Mouse (Mus musculus) CH12.LX (cell line): ENCODE results near the gene Sh3tc1.

Experiments
- CTCF ChIP-seq, 2 experiments: IDR thresholded peaks in 1 of 2; conservative IDR thresholded peaks in 1 of 2; 2 replicates each; pipeline ENCODE4 v1.5.1; 2011 to 2012; ENCODE audit warnings: low read depth in 2 of 2, low read length in 2 of 2, improper control_type of control experiment in 1 of 2, inconsistent platforms in 1 of 2, mild to moderate bottlenecking in 1 of 2, moderate library complexity in 1 of 2
- MEF2A ChIP-seq: IDR thresholded peaks from 2 replicates; pipeline ENCODE4 v1.6.1; 2014; ENCODE audit warnings: low read depth, mild to moderate bottlenecking, inconsistent platforms, low read length, improper control_type of control experiment, borderline replicate concordance
- MYC ChIP-seq: IDR thresholded peaks from 2 replicates; pipeline ENCODE4 v1.6.1; 2011; ENCODE audit warnings: low read depth, mild to moderate bottlenecking, improper control_type of control experiment, low read length
- NELFE ChIP-seq: IDR thresholded peaks from 2 replicates; pipeline ENCODE4 v1.6.1; 2011; ENCODE audit warnings: low read depth, low read length, improper control_type of control experiment
- POLR2A ChIP-seq: IDR thresholded peaks from 2 replicates; pipeline ENCODE4 v1.6.1; 2011; ENCODE audit warnings: low read depth, mild to moderate bottlenecking, improper control_type of control experiment, low read length
- USF1 ChIP-seq: IDR thresholded peaks from 2 replicates; pipeline ENCODE4 v1.6.1; 2014; ENCODE audit warnings: low read depth, mild to moderate bottlenecking, inconsistent platforms, low read length, improper control_type of control experiment

DNA sequence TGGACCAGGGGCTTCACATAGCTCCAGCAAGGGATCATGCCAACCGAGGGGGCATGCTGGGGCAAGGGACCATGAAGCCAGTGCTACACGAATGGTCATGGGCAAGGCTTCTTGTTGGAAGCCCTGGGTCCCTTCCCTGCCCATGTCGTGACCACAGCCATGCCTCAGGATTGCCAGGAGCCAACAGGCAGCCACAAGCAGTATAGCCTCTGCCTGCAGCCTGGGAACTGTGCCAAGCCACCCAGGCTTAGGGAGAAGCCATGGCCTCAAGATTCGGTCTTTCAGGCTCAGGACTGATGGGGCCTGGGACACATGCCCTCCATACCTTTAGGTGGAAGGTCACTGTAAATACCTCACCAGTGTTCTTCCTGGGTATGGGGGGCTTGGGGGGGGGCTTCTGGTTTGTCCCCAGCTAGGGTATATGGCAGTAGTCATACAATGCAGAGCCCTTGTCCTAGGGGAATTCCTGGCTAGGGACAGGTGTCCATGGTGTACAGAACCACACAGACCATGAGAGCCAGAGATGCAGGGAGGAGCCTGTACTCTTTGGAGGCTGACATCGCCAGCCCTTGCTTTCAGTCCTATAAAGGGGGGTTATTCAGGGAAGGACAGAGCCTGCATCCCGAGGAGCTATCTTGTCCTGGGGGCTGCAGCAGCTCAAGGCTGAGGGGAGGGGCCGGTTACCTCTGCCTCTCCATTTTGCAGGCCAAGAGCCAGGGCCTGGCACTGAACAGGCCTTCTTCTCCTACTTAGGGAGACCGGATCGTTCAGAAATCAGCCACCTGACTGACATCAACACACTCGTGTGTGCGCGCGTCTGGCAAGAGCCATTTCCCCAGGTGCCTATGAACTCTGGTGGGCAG, 33.7 kb upstream of the Sh3tc1 start:
- no peak for TF ChIP-seq CTCF (conservative IDR thresholded peaks at IDR 0.05 in 1 of 2, IDR thresholded peaks at IDR 0.05 in 1 of 2; ENCODE audit: low read depth in 2 of 2, low read length in 2 of 2)
- TF ChIP-seq NELFE: no peak
- no peak for TF ChIP-seq MYC
- no peak for TF ChIP-seq POLR2A
- no peak for TF ChIP-seq USF1
- TF ChIP-seq MEF2A: no peak
